Mouse (Mus musculus) limb, embryonic 10.5 days (tissue): ENCODE results near the gene Klhl18. TPM values are rescaled to one million over a fixed set of nuclear protein-coding genes. Genes with fewer than 3 reads are reported as not detected.

ENCODE experiments used
- polyA plus RNA-seq: library from polyadenylated mRNA; unstranded; fragments of >200 nt; fragmentation: Nextera tagmentation; extraction: Ambion mirVana; gene quantifications from 2 replicates; pipeline ENCODE4 v1.2.1, GENCODE M21; 2016

Gene Klhl18
- polyA plus RNA-seq, 1 experiment from 2014 or later, result 8.5 TPM

Other genes with a start within 250 kb of the Klhl18 start
- 0.11 and 0.13 TPM in 2 replicates for gene Cspg5, start 232.9 kb downstream of the Klhl18 start, polyA plus RNA-seq
- 46.6 and 46.7 TPM in 2 replicates for gene Elp6, start 171.5 kb downstream of the Klhl18 start, polyA plus RNA-seq
- gene Scap, start 143.4 kb downstream of the Klhl18 start, polyA plus RNA-seq, result 37.9 and 41.7 TPM in 2 replicates
- 18.0 and 18.5 TPM in 2 replicates for gene Ptpn23, start 68.5 kb downstream of the Klhl18 start, polyA plus RNA-seq
- gene Ngp, start 56.9 kb downstream of the Klhl18 start, polyA plus RNA-seq, result not detected in 2 replicates
- gene Kif9, start 264 bp upstream of the Klhl18 start, polyA plus RNA-seq, result 0.74 and 0.75 TPM in 2 replicates
- gene Setd2, start 55.9 kb upstream of the Klhl18 start, polyA plus RNA-seq, result 36.4 and 42.5 TPM in 2 replicates
- 52.8 and 60.6 TPM in 2 replicates for gene Nradd, start 147.8 kb upstream of the Klhl18 start, polyA plus RNA-seq
- 0.73 and 0.76 TPM in 2 replicates for gene Nbeal2, start 177.5 kb upstream of the Klhl18 start, polyA plus RNA-seq
- 164 and 175 TPM in 2 replicates for gene Ccdc12, start 179.8 kb upstream of the Klhl18 start, polyA plus RNA-seq